Mouse (Mus musculus) Patski (cell line): ENCODE measurements around the gene Urm1. TPM values are rescaled to one million over a fixed set of nuclear protein-coding genes. Genes with fewer than 3 reads are reported as not detected.

Experiments used
- ATAC-seq: fragments of 100-300 bp; one replicate; pipeline ENCODE4 v1.8.0; 2021
- CTCF ChIA-PET: fragments of 350-600 bp; sonication (Branson Sonifier 250); formaldehyde crosslinking; loops from one replicate; lab custom pipeline; 2022; ENCODE audit warnings: inconsistent platforms; lab: Charles Lee
- POLR2A ChIA-PET: fragments of 350-600 bp; sonication (Branson Sonifier 250); formaldehyde crosslinking; loops from one replicate; lab custom pipeline; 2022; ENCODE audit warnings: antibody characterized with exemption, inconsistent platforms; lab: Charles Lee
- DNase-seq: peaks from one replicate; pipeline ENCODE4 v3.0.0-alpha.2; 2011; ENCODE audit warnings: low read depth, low spot score
- H3K27me3 ChIP-seq: fragments of 371-371 bp; one replicate; pipeline ENCODE4 v1.5.1; 2021
- CTCF ChIP-seq: fragments of 100-300 bp; IDR thresholded peaks from one replicate; pipeline ENCODE4 v1.5.1; 2021
- in situ Hi-C: fragments of 300-500 bp; cut with MboI; formaldehyde crosslinking; loops from 3 replicates; pipeline ENCODE4 v1.11.1; 2018; ENCODE audit warnings: low pct_unique_long_range_greater_than_20kb, mixed read lengths
- polyA plus RNA-seq: library from polyadenylated mRNA; unstranded; gene quantifications from one replicate; pipeline ENCODE4 v1.2.3, GENCODE M21; 2021

The Urm1 gene
- polyA plus RNA-seq, 1 experiment from 2014 or later = 50.0 TPM

DNA sequence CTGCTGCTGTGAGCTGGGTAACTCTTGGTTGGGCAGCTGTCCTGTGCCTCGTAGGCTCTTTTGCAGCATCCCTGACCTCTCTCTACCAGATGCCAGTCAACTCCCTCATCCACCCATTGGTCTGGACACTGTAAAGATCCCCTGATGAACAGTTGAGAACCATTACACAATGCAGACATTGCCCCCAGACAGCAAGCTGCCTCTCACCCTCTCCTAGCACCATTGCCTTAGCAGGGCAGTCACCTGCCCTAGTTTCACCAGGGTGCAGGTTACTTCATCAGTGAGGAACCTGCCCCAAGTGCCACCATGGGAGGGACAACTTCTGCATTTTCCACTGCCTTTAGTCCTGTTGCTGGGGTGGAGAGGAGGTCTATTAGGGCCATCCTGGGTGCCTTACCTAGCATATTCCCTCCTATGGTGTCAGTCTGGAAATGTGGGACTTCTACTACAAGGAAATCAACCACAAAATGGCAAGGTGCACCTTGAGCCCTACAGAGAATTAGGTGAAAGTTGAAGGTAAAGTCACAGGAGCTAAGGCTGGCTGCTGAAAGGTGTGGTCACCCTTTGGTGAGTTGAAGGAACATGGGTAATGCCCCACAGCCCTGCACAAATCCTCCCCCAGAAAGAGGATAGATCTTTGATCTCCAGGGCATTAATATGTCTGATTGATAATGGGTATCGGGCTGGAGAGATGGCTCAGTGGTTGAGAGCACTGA is 26.9 kb upstream of the Urm1 start:
- no peaks in the 10 kb centered on the region for H3K27me3 ChIP-seq
- ATAC-seq (no peak), DNase-seq (no peak)
- ChIA-PET POLR2A (interaction anchor here (1.1 to 1.7 kb wide), 2 partner anchors 12 to 15 kb away, joined by 3 to 5 read pairs; no protein-coding TSS in a partner anchor), CTCF (no interaction called here)
- in situ Hi-C loops = no loop called here
- no peak for TF ChIP-seq CTCF

DNA sequence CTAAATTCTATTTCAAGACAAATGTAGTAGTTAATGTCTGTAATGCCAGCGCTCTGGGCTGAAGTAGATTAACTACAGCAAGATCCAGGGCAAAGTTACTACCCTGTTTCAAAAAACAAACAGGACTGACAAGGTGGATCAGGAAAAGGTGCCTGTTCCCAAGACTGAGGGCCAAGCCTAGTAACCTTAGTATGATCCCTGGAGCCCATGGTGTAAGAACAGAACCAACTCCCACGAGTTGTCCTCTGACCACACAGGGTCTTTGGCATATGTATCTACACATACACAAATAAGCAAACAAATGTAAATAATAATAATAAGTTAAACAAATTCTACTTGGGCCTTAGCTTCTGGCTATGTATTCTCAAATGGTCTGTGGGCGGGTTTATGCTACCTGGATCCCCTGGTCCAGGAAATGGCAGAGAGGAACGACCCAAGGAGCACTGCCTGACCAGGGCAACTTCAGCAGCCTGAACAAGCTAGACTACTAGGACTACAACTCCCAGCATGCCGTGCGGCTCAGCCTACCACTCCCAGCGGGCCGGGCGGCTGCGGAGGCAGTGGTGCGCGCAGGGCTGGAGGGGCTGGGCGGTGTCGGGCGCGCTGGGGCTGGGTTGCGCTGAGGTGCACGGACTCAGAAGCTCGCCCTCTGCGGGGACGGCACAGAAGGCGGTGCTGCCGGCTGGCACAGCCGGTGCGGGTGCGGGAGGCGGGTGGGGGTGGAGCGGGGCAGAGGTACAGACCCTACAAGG is 17.6 kb upstream of the Urm1 start, which contains the start of gene Slc27a4:
TSS of gene Slc27a4 (plus strand) at position 560 of the 752 bp plus-strand sequence.
- no peak for DNase-seq
- in situ Hi-C loops = no loop called here
- POLR2A ChIA-PET = interaction anchor here (0.7 to 1.9 kb wide), 4 partner anchors 14 to 37 kb away, joined by 3 to 5 read pairs (median 4); partner anchors contain the start of gene Trub2
- H3K27me3 ChIP-seq = no peaks in the 10 kb centered on the region
- CTCF ChIA-PET = interaction anchor here (1.2 to 6.6 kb wide), 3 partner anchors 15 to 37 kb away, joined by 3 to 33 read pairs (median 17); no protein-coding TSS in a partner anchor
- ATAC-seq = peak; percentile 86
- TF ChIP-seq CTCF = no peak

DNA sequence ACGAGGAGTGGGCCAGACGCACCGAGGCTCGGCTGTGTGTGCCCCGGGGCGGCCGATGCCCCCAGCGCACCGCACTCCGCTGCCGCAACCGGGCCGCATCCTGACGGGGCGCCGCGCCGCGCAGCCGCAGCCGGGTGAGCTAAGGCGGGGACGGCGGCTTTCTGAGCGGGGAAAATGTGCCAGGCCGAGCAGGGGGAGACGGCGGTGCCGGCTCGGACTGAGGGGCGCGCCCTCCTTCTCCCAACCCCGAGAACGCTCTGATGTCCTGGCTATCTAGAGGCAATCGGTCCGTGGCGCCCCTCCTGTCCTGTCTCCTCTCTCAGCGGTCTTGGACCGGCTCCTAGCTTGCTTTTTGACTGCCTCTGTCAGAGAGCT is 17.1 kb upstream of the Urm1 start:
- in situ Hi-C loops = no loop called here
- DNase-seq (no peak), ATAC-seq (peak; percentile 37)
- POLR2A ChIA-PET = interaction anchor here (0.7 to 1.9 kb wide), 4 partner anchors 14 to 38 kb away, joined by 3 to 5 read pairs (median 4); partner anchors contain the start of gene Trub2
- H3K27me3 ChIP-seq = no peaks in the 10 kb centered on the region
- CTCF ChIA-PET = interaction anchor here (1.2 to 6.6 kb wide), 3 partner anchors 14 to 38 kb away, joined by 3 to 33 read pairs (median 17); no protein-coding TSS in a partner anchor
- TF ChIP-seq CTCF = no peak

DNA sequence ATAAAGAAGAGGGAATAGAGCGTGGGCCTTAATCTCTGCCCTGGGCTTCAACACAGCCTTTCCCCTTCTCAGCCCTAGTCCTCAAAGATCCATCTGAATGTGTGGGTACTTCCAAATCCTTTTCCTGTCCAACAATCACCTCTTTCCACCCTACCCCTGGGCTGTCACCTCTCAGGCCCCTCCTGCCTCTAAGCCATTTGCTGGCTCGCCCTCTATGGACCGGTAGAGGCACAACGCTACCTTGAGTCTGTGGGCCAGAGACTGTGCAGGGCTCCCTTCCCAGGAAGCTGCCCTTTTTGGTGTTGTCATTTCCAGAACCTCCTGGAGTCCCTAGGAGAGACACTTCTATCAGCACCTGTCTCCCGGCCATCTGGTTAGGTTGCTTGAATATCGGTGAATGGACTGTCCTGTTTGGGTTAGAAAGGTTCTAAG is 16.5 kb upstream of the Urm1 start:
- TF ChIP-seq CTCF = no peak
- no peaks in the 10 kb centered on the region for H3K27me3 ChIP-seq
- POLR2A ChIA-PET = interaction anchor here (1.4 to 1.9 kb wide), 3 partner anchors 15 to 32 kb away, joined by 3 to 5 read pairs (median 4); partner anchors contain the start of gene Trub2
- DNase-seq (no peak), ATAC-seq (no peak)
- in situ Hi-C loops = no loop called here
- CTCF ChIA-PET = interaction anchor here (4.5 to 6.6 kb wide), 2 partner anchors 14 to 38 kb away, joined by 17 to 33 read pairs; no protein-coding TSS in a partner anchor

DNA sequence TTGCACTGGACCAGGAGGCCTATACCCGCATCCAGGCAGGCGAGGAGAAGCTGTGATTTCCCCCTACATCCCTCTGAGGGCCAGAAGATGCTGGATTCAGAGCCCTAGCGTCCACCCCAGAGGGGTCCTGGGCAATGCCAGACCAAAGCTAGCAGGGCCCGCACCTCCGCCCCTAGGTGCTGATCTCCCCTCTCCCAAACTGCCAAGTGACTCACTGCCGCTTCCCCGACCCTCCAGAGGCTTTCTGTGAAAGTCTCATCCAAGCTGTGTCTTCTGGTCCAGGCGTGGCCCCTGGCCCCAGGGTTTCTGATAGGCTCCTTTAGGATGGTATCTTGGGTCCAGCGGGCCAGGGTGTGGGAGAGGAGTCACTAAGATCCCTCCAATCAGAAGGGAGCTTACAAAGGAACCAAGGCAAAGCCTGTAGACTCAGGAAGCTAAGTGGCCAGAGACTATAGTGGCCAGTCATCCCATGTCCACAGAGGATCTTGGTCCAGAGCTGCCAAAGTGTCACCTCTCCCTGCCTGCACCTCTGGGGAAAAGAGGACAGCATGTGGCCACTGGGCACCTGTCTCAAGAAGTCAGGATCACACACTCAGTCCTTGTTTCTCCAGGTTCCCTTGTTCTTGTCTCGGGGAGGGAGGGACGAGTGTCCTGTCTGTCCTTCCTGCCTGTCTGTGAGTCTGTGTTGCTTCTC is 4.0 kb upstream of the Urm1 start:
- ChIA-PET POLR2A (no interaction called here), CTCF (interaction anchor here (2.8 to 3.7 kb wide), 2 partner anchors 11 to 51 kb away, joined by 14 to 33 read pairs; partner anchors contain the start of gene Slc27a4)
- ATAC-seq = no peak
- in situ Hi-C loops = loop anchor here (5.0 kb wide), 2 partner anchors 49 to 96 kb away; no protein-coding TSS in a partner anchor
- no peak for DNase-seq
- no peaks in the 10 kb centered on the region for H3K27me3 ChIP-seq
- TF ChIP-seq CTCF = no peak

DNA sequence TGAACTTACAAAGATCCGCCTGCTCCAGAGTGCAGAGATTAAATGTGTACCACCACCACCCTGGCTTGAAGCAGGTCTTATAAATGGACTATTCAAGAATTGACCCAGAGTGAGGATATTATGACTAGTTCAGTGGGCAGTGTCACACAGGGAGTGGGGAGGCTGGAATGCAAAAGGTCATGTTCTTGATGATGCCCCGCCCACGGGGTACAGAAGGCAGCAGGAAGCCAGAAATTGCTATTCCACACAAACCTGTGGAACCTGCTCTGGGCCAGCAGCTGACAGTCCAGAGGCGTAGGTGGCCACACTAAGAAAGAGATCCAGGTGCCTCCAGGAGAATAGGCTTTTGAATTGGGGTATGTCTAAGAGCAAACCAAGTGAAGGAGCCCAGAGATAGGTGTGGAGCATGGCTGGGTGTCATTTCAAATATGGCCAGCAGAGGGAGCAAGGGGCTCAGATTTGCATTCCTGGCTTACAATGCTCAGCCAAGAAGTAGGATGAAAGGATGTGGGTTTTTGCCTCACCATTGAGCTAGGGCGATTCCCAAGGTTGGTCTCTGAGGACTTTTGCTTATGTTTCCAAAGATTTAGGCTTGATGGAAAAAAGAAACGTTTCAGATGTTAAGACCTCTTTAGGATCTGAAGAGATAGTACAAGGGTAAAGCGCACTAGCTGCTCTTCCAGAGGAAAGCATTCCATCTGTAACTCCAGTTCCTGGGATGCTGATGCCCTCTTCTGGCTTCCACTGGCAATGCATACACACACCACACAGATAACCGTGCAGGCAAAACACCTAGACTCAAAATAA is 2.2 kb upstream of the Urm1 start:
- ChIA-PET CTCF (interaction anchor here (0.7 to 3.7 kb wide), 13 partner anchors 8 to 103 kb away, joined by 3 to 33 read pairs (median 3); partner anchors contain the start of gene Slc27a4), POLR2A (interaction anchor here (0.6 to 1.4 kb wide), 3 partner anchors 43 to 92 kb away, joined by 3 to 5 read pairs (median 3); no protein-coding TSS in a partner anchor)
- ATAC-seq (peak; percentile 64), DNase-seq (peak; percentile 63)
- peak; percentile 88 for TF ChIP-seq CTCF
- H3K27me3 ChIP-seq = no peaks in the 10 kb centered on the region
- in situ Hi-C loops = loop anchor here (5.0 kb wide), 2 partner anchors 50 to 95 kb away; no protein-coding TSS in a partner anchor

DNA sequence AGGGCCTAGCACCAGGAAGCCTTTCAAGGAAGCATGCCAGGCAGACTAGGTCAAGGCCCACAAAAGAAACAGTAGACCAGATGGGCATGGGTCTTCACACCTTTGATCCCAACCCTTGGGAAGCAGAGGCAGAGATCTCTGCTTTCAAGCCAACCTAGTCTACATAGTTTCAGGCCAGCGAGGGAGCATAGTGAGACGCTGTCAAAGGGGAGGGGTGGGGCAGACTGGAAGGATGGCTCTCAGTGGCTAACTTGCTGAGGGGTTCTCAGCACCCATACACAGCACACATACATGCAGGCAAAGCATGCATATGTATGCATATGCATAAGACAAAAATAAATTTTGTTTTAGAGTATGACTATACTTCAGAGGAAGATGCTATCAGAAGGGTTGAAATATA is 512 bp upstream of the Urm1 start:
- no peak for ATAC-seq
- no peaks in the 10 kb centered on the region for H3K27me3 ChIP-seq
- in situ Hi-C loops = loop anchor here (5.0 kb wide), 2 partner anchors 52 to 93 kb away; no protein-coding TSS in a partner anchor
- POLR2A ChIA-PET = interaction anchor here (0.6 kb wide), 1 partner anchor 90 kb away, joined by 4 read pairs; no protein-coding TSS in a partner anchor
- no peak for DNase-seq
- CTCF ChIA-PET = interaction anchor here (2.9 kb wide), 1 partner anchor 54 kb away, joined by 10 read pairs; no protein-coding TSS in a partner anchor
- TF ChIP-seq CTCF = no peak

DNA sequence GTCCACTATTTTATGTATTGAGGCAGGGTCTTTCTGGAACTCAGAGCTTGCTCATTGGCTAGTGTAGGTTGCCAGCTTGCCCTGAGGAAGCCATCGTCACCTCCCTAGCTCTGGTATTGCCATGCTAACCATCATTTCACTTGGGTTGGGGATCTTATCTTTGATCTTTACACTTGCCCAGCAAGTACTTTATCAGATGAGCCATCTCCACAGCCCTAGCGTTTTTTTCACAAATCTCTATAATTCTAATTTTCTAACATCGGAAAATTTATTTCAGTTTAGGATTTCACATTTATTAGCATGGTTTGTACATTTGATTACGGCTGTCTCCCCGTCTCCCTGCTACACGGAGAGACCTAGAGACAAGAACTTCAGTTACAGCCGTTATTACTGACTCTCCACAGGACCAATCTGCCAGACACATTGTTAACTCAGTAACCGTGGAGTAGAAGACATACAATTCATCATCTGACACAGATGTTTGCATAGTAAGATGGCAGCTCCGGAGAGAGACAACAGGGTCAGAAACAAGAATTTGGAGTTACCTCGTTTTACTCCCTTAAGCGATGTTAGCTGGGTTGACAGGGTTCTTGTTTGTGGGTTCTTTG is 6.5 kb downstream of the Urm1 start:
- CTCF ChIA-PET = interaction anchor here (0.6 to 1.7 kb wide), 3 partner anchors 9 to 153 kb away, joined by 3 read pairs; no protein-coding TSS in a partner anchor
- H3K27me3 ChIP-seq = no peaks in the 10 kb centered on the region
- in situ Hi-C loops = no loop called here
- POLR2A ChIA-PET = no interaction called here
- TF ChIP-seq CTCF = no peak
- DNase-seq = no peak
- no peak for ATAC-seq
